Mouse (Mus musculus) CH12.LX (cell line): Measurements from ENCODE around the gene Xlr. TPM values are rescaled to one million over a fixed set of nuclear protein-coding genes. Genes with fewer than 3 reads are reported as not detected.
"Not testable (repeated sequence)": the region's sequence is repeated elsewhere in the genome, so short reads cannot be mapped to it uniquely, and the experiment has no call there.

Experiments used
- DNase-seq: peaks from one replicate; pipeline ENCODE4 v3.0.0-alpha.2; 2013; ENCODE audit errors: extremely low read depth
- H3K27ac ChIP-seq: 2 replicates; pipeline ENCODE4 v1.5.1; 2012; ENCODE audit warnings: low read depth, mild to moderate bottlenecking, control low read depth, moderate library complexity; ENCODE audit not compliant: insufficient read depth
- H3K27me3 ChIP-seq: replicated peaks from 2 replicates; pipeline ENCODE3; 2012; ENCODE audit warnings: inconsistent platforms
- H3K36me3 ChIP-seq, 2 experiments: replicated peaks in 1 of 2; 2 replicates each; pipeline versions ENCODE3 to v1.6.1; 2012; ENCODE audit warnings: inconsistent platforms in 1 of 2, low read length in 1 of 2, mild to moderate bottlenecking in 1 of 2, mixed read lengths in 1 of 2, moderate library complexity in 1 of 2; ENCODE audit not compliant: control insufficient read depth in 1 of 2, insufficient read depth in 1 of 2
- H3K4me1 ChIP-seq, 2 experiments: 2 replicates each; pipeline ENCODE4 v1.6.1; 2012; ENCODE audit warnings: inconsistent platforms in 1 of 2, moderate library complexity in 1 of 2; ENCODE audit not compliant: insufficient read depth in 2 of 2, control insufficient read depth in 1 of 2
- H3K4me2 ChIP-seq: 2 replicates; pipeline ENCODE4 v1.6.1; 2012; ENCODE audit warnings: low read depth, mild to moderate bottlenecking, control low read depth; ENCODE audit not compliant: poor library complexity, insufficient read depth, severe bottlenecking
- H3K4me3 ChIP-seq, 3 experiments: fragments of 150-350 bp in 1 of 3; sonication (generic) in 1 of 3; replicated peaks in 1 of 3; 2 replicates each; pipeline versions ENCODE3 to v1.5.1; 2011 to 2012; ENCODE audit warnings: low read depth in 2 of 3, low read length in 2 of 3, mild to moderate bottlenecking in 2 of 3, moderate library complexity in 2 of 3, control low read depth in 1 of 3, improper control_type of control experiment in 1 of 3, inconsistent platforms in 1 of 3, mixed read lengths in 1 of 3; ENCODE audit not compliant: poor library complexity in 1 of 3
- H3K79me2 ChIP-seq: replicated peaks from 2 replicates; pipeline ENCODE4 v1.6.1; 2012; ENCODE audit warnings: mild to moderate bottlenecking, moderate library complexity; ENCODE audit not compliant: control insufficient read depth, poor library complexity, insufficient read depth, severe bottlenecking; ENCODE audit errors: extremely low read depth
- H3K9ac ChIP-seq: 2 replicates; pipeline ENCODE4 v1.6.1; 2012; ENCODE audit warnings: low read depth, mild to moderate bottlenecking, control low read depth, moderate library complexity; ENCODE audit not compliant: insufficient read depth
- H3K9me3 ChIP-seq: replicated peaks from 2 replicates; pipeline ENCODE3; 2012; ENCODE audit warnings: low read length, inconsistent platforms, mixed read lengths
- BHLHE40 ChIP-seq: IDR thresholded peaks from 2 replicates; pipeline ENCODE4 v1.6.1; 2011; ENCODE audit warnings: mild to moderate bottlenecking, low read depth, low read length, improper control_type of control experiment
- CHD1 ChIP-seq: IDR thresholded peaks from 2 replicates; pipeline ENCODE4 v1.6.1; 2012; ENCODE audit warnings: low read depth, low read length, improper control_type of control experiment, inconsistent platforms
- E2F4 ChIP-seq: IDR thresholded peaks from 2 replicates; pipeline ENCODE4 v1.6.1; 2011; ENCODE audit warnings: low read depth, low read length, improper control_type of control experiment; ENCODE audit not compliant: insufficient replicate concordance
- EP300 ChIP-seq: IDR thresholded peaks from 2 replicates; pipeline ENCODE4 v1.6.1; 2011; ENCODE audit warnings: low read length, improper control_type of control experiment
- JUN ChIP-seq: IDR thresholded peaks from 2 replicates; pipeline ENCODE4 v1.6.1; 2011; ENCODE audit warnings: low read depth, mild to moderate bottlenecking, low read length, improper control_type of control experiment, moderate library complexity; ENCODE audit not compliant: insufficient read depth
- JUND ChIP-seq: conservative IDR thresholded peaks from 2 replicates; pipeline ENCODE4 v1.6.1; 2011; ENCODE audit warnings: low read depth, low read length, improper control_type of control experiment
- MAX ChIP-seq: IDR thresholded peaks from 2 replicates; pipeline ENCODE4 v1.6.1; 2011; ENCODE audit warnings: low read length, improper control_type of control experiment
- MAZ ChIP-seq: IDR thresholded peaks from 2 replicates; pipeline ENCODE4 v1.6.1; 2012; ENCODE audit warnings: low read depth, mild to moderate bottlenecking, inconsistent platforms, low read length, improper control_type of control experiment, moderate library complexity
- MXI1 ChIP-seq: IDR thresholded peaks from 2 replicates; pipeline ENCODE4 v1.6.1; 2011; ENCODE audit warnings: mild to moderate bottlenecking, low read depth, low read length, improper control_type of control experiment
- MYC ChIP-seq: IDR thresholded peaks from 2 replicates; pipeline ENCODE4 v1.6.1; 2011; ENCODE audit warnings: low read depth, mild to moderate bottlenecking, improper control_type of control experiment, low read length
- RAD21 ChIP-seq: IDR thresholded peaks from 2 replicates; pipeline ENCODE4 v1.6.1; 2011; ENCODE audit warnings: low read depth, mild to moderate bottlenecking, low read length, improper control_type of control experiment, moderate library complexity
- TCF12 ChIP-seq: IDR thresholded peaks from 2 replicates; pipeline ENCODE4 v1.6.1; 2014; ENCODE audit warnings: low read depth, mild to moderate bottlenecking, inconsistent platforms, low read length, improper control_type of control experiment
- USF2 ChIP-seq: conservative IDR thresholded peaks from 2 replicates; pipeline ENCODE4 v1.6.1; 2011; ENCODE audit warnings: low read depth, low read length, improper control_type of control experiment
- ZC3H11A ChIP-seq: IDR thresholded peaks from 2 replicates; pipeline ENCODE4 v1.6.1; 2012; ENCODE audit warnings: low read depth, mild to moderate bottlenecking, inconsistent platforms, low read length, improper control_type of control experiment
- ZNF384 ChIP-seq: IDR thresholded peaks from 2 replicates; pipeline ENCODE4 v1.6.1; 2012; ENCODE audit warnings: low read depth, low read length, improper control_type of control experiment, inconsistent platforms
- dilution Hi-C: fragments of 300-500 bp; cut with MboI; formaldehyde crosslinking; loops from 2 replicates; pipeline ENCODE4 v1.14.3; 2020; ENCODE audit warnings: low sequenced_read_pairs; ENCODE audit not compliant: extremely low pct_unique_long_range_greater_than_20kb, extremely low pct_ligation_motif_present
- in situ Hi-C: fragments of 300-500 bp; cut with MboI; formaldehyde crosslinking; loops from 3 replicates; pipeline ENCODE4 v1.14.3; 2019; ENCODE audit warnings: low sequenced_read_pairs, low pct_ligation_motif_present, low pct_unique_long_range_greater_than_20kb, mixed read lengths
- polyA plus RNA-seq: library from polyadenylated mRNA; unstranded; fragments of >175 nt; gene quantifications from 2 replicates; pipeline ENCODE4 v1.2.1, GENCODE M21; 2012; ENCODE audit warnings: low read depth; ENCODE audit not compliant: insufficient read length
- total RNA-seq, 2 experiments: library from RNA; depleted of rRNA; stranded (reverse); fragments of 300-350 nt in 1 of 2; fragments of >200 nt in 1 of 2; gene quantifications; 2 replicates each; pipeline ENCODE4 v1.2.3; 2012 to 2014

Gene Xlr
- total RNA-seq (2012; rRNA removed) (2.8 and 3.5 TPM in 2 replicates), total RNA-seq (2014; rRNA removed) (27.2 and 32.7 TPM in 2 replicates), polyA plus RNA-seq (11.0 and 13.4 TPM in 2 replicates)

- in situ Hi-C loops, H3K4me1 ChIP-seq, H3K27me3 ChIP-seq, H3K79me2 ChIP-seq, H3K36me3 ChIP-seq, H3K9ac ChIP-seq, H3K4me3 ChIP-seq, H3K4me2 ChIP-seq, H3K9me3 ChIP-seq, dilution Hi-C loops, H3K27ac ChIP-seq: not testable (repeated sequence)
- peak; percentile 4 for DNase-seq
Observed at GRCm38 (mm10) chrX:53797519-53797918, at the start of gene Xlr. Gene Xlr, minus strand, starts transcription at chrX:53797706.

GRCm38 (mm10) chrX:53799074-53799473, 1.6 kb upstream of the Xlr start:
- DNase-seq, result peak; percentile 2
- in situ Hi-C loops, result no loop called here
- no peak; the same call in none of the 2 replicates for TF ChIP-seq RAD21
- TF ChIP-seq CHD1, result no peak

GRCm38 (mm10) chrX:53776276-53776675, 21.2 kb downstream of the Xlr start, which contains the start of gene Zfp36l3:
Gene Zfp36l3, minus strand, starts transcription at chrX:53776394.
- Histone ChIP-seq H3K4me3 (no peak within 1 kb of the TSS), H3K79me2 (no peaks in the 10 kb centered on the region), H3K27ac (no peak within 1 kb of the TSS), H3K9me3 (no peaks in the 10 kb centered on the region), H3K9ac (no peak within 1 kb of the TSS), H3K36me3 (no peaks in the 10 kb centered on the region), H3K4me1 (no peaks in the 10 kb centered on the region), H3K4me2 (no peak within 1 kb of the TSS), H3K27me3 (no peaks in the 10 kb centered on the region)
- DNase-seq, result no peak
- in situ Hi-C loops, result no loop called here
- dilution Hi-C loops, result no loop called here
- TF ChIP-seq ZC3H11A (no peak), MAX (no peak), MYC (no peak), ZNF384 (no peak), MAZ (no peak), JUN (no peak), BHLHE40 (no peak), E2F4 (no peak), EP300 (no peak), JUND (no peak), MXI1 (no peak), TCF12 (no peak), USF2 (no peak)
- TF ChIP-seq, all 38 proteins: peak for 0

More at GRCm38 (mm10) chrX:53799074-53799473, 1.6 kb upstream of the Xlr start:
- Histone ChIP-seq H3K4me2 (no peak overlapping the region), H3K4me3 (no peak overlapping the region), H3K36me3 (no peaks in the 10 kb centered on the region), H3K27ac (no peak overlapping the region), H3K4me1 (no peaks in the 10 kb centered on the region), H3K9ac (no peak overlapping the region), H3K27me3 (no peaks in the 10 kb centered on the region), H3K9me3 (no peaks in the 10 kb centered on the region), H3K79me2 (no peaks in the 10 kb centered on the region)
- dilution Hi-C loops, result no loop called here
